ENCODE assay signal across 7 mouse cellular contexts in genomic region chr17:36866719-36867527, GRCm38 (mm10). TPM values are rescaled to one million over a fixed set of nuclear protein-coding genes. Genes with fewer than 3 reads are reported as not detected.
A peak's percentile ranks its signal among the peaks of the same experiment; 100 is the strongest.
DNase-seq lines count a peak whose midpoint lies in the region; ATAC-seq and TF ChIP-seq lines count a peak whose summit lies in the region.

Gene Trim15 (minus strand): TSS chr17:36867210.

- H3K36me3 ChIP-seq in intestine, embryonic 15.5 days, result no peaks in the 10 kb centered on the region

- in situ Hi-C loops in Patski (cut with MboI; ENCODE audit: low pct_unique_long_range_greater_than_20kb), result no loop called here

- no peak for DNase-seq in Patski (ENCODE audit: low read depth, low spot score)
- peak; percentile 7 for DNase-seq in embryo, embryonic 11 days
- no peak for DNase-seq in adrenal gland, postnatal 25 days
- no peak for DNase-seq in layer of hippocampus, postnatal 25 days (ENCODE audit: extremely low spot score in 1 of 2, low spot score in 1 of 2)
- no peak for DNase-seq in urinary bladder, adult 18-20 months (ENCODE audit: low spot score in 2 of 2)

- peaks cover 4% of the 10 kb centered on the region for H3K27me3 ChIP-seq in Patski
- H3K27me3 ChIP-seq in intestine, embryonic 15.5 days (replicated peaks), result 0 out of 2 replicates have a peak, but pooled peaks cover 5% of the 10 kb centered on the region

- H3K9ac ChIP-seq in intestine, embryonic 15.5 days, result peak within 1 kb of the TSS; percentile 43

- H3K4me1 ChIP-seq in intestine, embryonic 15.5 days (replicated peaks), result 0 out of 2 replicates have a peak, but pooled peaks cover 2% of the 10 kb centered on the region

- peak; percentile 7 for ATAC-seq in Patski
- peak; percentile 95 for ATAC-seq in intestine, embryonic 15.5 days
- 0 out of 2 replicates have a peak, but pooled peaks have one; percentile 24 for ATAC-seq in megakaryocyte, adult 5-6 weeks (ENCODE audit: poor library complexity, severe bottlenecking)

- H3K4me2 ChIP-seq in intestine, embryonic 15.5 days (replicated peaks), result peak within 1 kb of the TSS; percentile 67

- no peaks in the 10 kb centered on the region for H3K9me3 ChIP-seq in intestine, embryonic 15.5 days

- CTCF ChIA-PET in Patski (lab: Charles Lee), result interaction anchor here (0.6 to 1.6 kb wide), 2 partner anchors 25 to 38 kb away, joined by 3 to 5 read pairs; no protein-coding TSS in a partner anchor

- 9% methylated on average over 29 of the region's 29 CpGs for WGBS in intestine, embryonic 15.5 days

- H3K4me3 ChIP-seq in intestine, embryonic 15.5 days (replicated peaks), result peak within 1 kb of the TSS; percentile 37

- POLR2A ChIA-PET in Patski (lab: Charles Lee), result no interaction called here

- TF ChIP-seq CTCF in Patski (IDR thresholded peaks at IDR 0.05), result no peak

- H3K27ac ChIP-seq in intestine, embryonic 15.5 days, result peak within 1 kb of the TSS; percentile 52

RNA-seq across cellular contexts. Expression of gene Trim15, which starts in this region (rescaled TPM):
- 0.31 TPM for polyA plus RNA-seq in Patski (2021)
- polyA plus RNA-seq in intestine, embryonic 15.5 days (2015; fragmentation: Nextera tagmentation; extraction: Ambion mirVana), result 4.6 and 6.1 TPM in 2 replicates
- total RNA-seq in megakaryocyte, adult 5-6 weeks (2015), result not detected in 2 replicates
- not detected in 2 replicates for total RNA-seq in megakaryocyte, adult 5-6 weeks (2017)
- not detected in 2 replicates for total RNA-seq in adrenal gland, postnatal 25 days (2021)
- not detected for total RNA-seq in layer of hippocampus, postnatal 25 days (2021)

Comparison
In these comparisons a context has a peak if more than half of its experiments do, and no peak if none do; other contexts are left out.
1. Peak in ATAC-seq in Patski; RNA of the gene not detected or under 1 TPM.
2. Peak in ATAC-seq in megakaryocyte, adult 5-6 weeks; RNA of the gene not detected or under 1 TPM.
3. ATAC-seq: peak in every context shown above with its lines; median percentile 95 in intestine, embryonic 15.5 days; 24 in megakaryocyte, adult 5-6 weeks; 7 in Patski.